Comparison of ENCODE assay signal across 9 mouse cellular contexts in genomic region chr3:90413011-90413396, GRCm38 (mm10). TPM values are rescaled to one million over a fixed set of nuclear protein-coding genes. Genes with fewer than 3 reads are reported as not detected.
DNase-seq lines count a peak whose midpoint lies in the region; ATAC-seq and TF ChIP-seq lines count a peak whose summit lies in the region.
"Had no signal": no experiment of that assay in that cellular context is flagged by ENCODE, and none has a peak within 500 bp of the region (broad histone marks: within the 10 kb centered on the region; RNA-seq: fewer than 3 reads in every experiment).

No protein-coding gene starts in this region.

- no peak for DNase-seq in gastrocnemius, adult 2 months
- DNase-seq in gastrocnemius, postnatal 25 days = no peak
- DNase-seq in kidney, postnatal 36 days = no peak
- no peak for DNase-seq in spleen, postnatal 10 days (ENCODE audit: low spot score in 2 of 2)

- peak overlapping the region; percentile 64 for H3K27ac ChIP-seq in gastrocnemius, adult 2 months
- no peak overlapping the region for H3K27ac ChIP-seq in kidney, embryonic 14.5 days (ENCODE audit: low read depth, low read length)
- H3K27ac ChIP-seq in midbrain, embryonic 13.5 days = no peak overlapping the region
- H3K27ac ChIP-seq in midbrain, embryonic 15.5 days = no peak overlapping the region
- H3K27ac ChIP-seq: neural tube, embryonic 13.5 days had no signal

- no peaks in the 10 kb centered on the region for H3K4me1 ChIP-seq in kidney, embryonic 14.5 days (ENCODE audit: control insufficient read depth, insufficient read depth, low read length)
- H3K4me1 ChIP-seq in midbrain, embryonic 13.5 days (replicated peaks) = no peaks in the 10 kb centered on the region
- no peaks in the 10 kb centered on the region for H3K4me1 ChIP-seq in midbrain, embryonic 15.5 days
- H3K4me1 ChIP-seq: neural tube, embryonic 13.5 days had no signal

- 62% methylated on average over 3 of the region's 3 CpGs for WGBS in kidney, embryonic 14.5 days
- WGBS in midbrain, embryonic 13.5 days = 81% methylated on average over 3 of the region's 3 CpGs
- WGBS in midbrain, embryonic 15.5 days = 77% methylated on average over 3 of the region's 3 CpGs

- intact Hi-C loops in gastrocnemius, adult 2 months (cut with DNase I) = loop anchor here (5.0 kb wide), 1 partner anchor 239 kb away; the partner anchor contains the start of gene S100a7a

- TF ChIP-seq CTCF in gastrocnemius, adult 2 months (IDR thresholded peaks at IDR 0.05) = no peak

- no peak overlapping the region for H3K4me3 ChIP-seq in gastrocnemius, adult 2 months
- H3K4me3 ChIP-seq in kidney, embryonic 14.5 days (ENCODE audit: low read length) = no peak overlapping the region
- no peak overlapping the region for H3K4me3 ChIP-seq in midbrain, embryonic 13.5 days (replicated peaks)
- no peak overlapping the region for H3K4me3 ChIP-seq in midbrain, embryonic 15.5 days
- H3K4me3 ChIP-seq: megakaryocyte, embryonic 14.5 days; neural tube, embryonic 13.5 days had no signal

- H3K9me3 ChIP-seq in kidney, embryonic 14.5 days (ENCODE audit: control insufficient read depth, low read length) = no peaks in the 10 kb centered on the region
- H3K9me3 ChIP-seq in midbrain, embryonic 13.5 days = no peaks in the 10 kb centered on the region
- no peaks in the 10 kb centered on the region for H3K9me3 ChIP-seq in midbrain, embryonic 15.5 days
- H3K9me3 ChIP-seq: megakaryocyte, embryonic 14.5 days; neural tube, embryonic 13.5 days had no signal

- H3K9ac ChIP-seq in kidney, embryonic 14.5 days (ENCODE audit: low read depth, low read length) = no peak overlapping the region
- no peak overlapping the region for H3K9ac ChIP-seq in midbrain, embryonic 13.5 days (replicated peaks)
- no peak overlapping the region for H3K9ac ChIP-seq in midbrain, embryonic 15.5 days
- H3K9ac ChIP-seq: neural tube, embryonic 13.5 days had no signal

- 0 out of 2 replicates have a peak, but pooled peaks have one; percentile 43 for ATAC-seq in kidney, embryonic 14.5 days (ENCODE audit: low FRiP score, low TSS enrichment)
- ATAC-seq in midbrain, embryonic 13.5 days = peak; percentile 40; the same call in 1 of the 2 replicates
- no peak for ATAC-seq in midbrain, embryonic 15.5 days (replicated peaks)

- H3K4me2 ChIP-seq in kidney, embryonic 14.5 days (replicated peaks; ENCODE audit: low read depth, low read length) = no peak overlapping the region
- no peak overlapping the region for H3K4me2 ChIP-seq in midbrain, embryonic 13.5 days (replicated peaks)
- H3K4me2 ChIP-seq in midbrain, embryonic 15.5 days = no peak overlapping the region
- H3K4me2 ChIP-seq: neural tube, embryonic 13.5 days had no signal

- H3K36me3 ChIP-seq in kidney, embryonic 14.5 days (ENCODE audit: control insufficient read depth, insufficient read depth, low read length) = peaks cover 91% of the 10 kb centered on the region
- peaks cover 88% of the 10 kb centered on the region for H3K36me3 ChIP-seq in midbrain, embryonic 13.5 days
- peaks cover 49% of the 10 kb centered on the region for H3K36me3 ChIP-seq in midbrain, embryonic 15.5 days (replicated peaks)

- no peaks in the 10 kb centered on the region for H3K27me3 ChIP-seq in kidney, embryonic 14.5 days (ENCODE audit: control insufficient read depth, insufficient read depth, low read length)
- no peaks in the 10 kb centered on the region for H3K27me3 ChIP-seq in midbrain, embryonic 13.5 days
- H3K27me3 ChIP-seq in midbrain, embryonic 15.5 days (replicated peaks) = no peaks in the 10 kb centered on the region
- H3K27me3 ChIP-seq: megakaryocyte, embryonic 14.5 days; neural tube, embryonic 13.5 days had no signal

RNA-seq across cellular contexts. Expression of gene Ints3, which starts 20.4 kb away (rescaled TPM):
- 10 to 100 TPM; 14.0 to 17.2 TPM for total RNA-seq in gastrocnemius, adult 2 months (2021)
- total RNA-seq in gastrocnemius, postnatal 25 days (2021) = 10 to 100 TPM; 14.5 to 15.9 TPM
- 24.0 and 39.2 TPM in 2 replicates for polyA plus RNA-seq in kidney, embryonic 14.5 days (2014; fragmentation: Nextera tagmentation; extraction: Ambion mirVana)
- polyA plus RNA-seq in midbrain, embryonic 13.5 days (2015; fragmentation: Nextera tagmentation; extraction: Ambion mirVana) = 29.1 and 32.6 TPM in 2 replicates
- polyA plus RNA-seq in midbrain, embryonic 15.5 days (2015; fragmentation: Nextera tagmentation; extraction: Ambion mirVana) = 37.8 and 39.2 TPM in 2 replicates

RNA-seq across cellular contexts. Expression of gene Slc27a3, which starts 23.3 kb away (rescaled TPM):
- total RNA-seq in gastrocnemius, adult 2 months (2021) = 1 to 10 TPM in 1 of 2 experiments, under 1 TPM in 1; 0.97 to 1.3 TPM
- total RNA-seq in gastrocnemius, postnatal 25 days (2021) = 1 to 10 TPM; 1.5 to 1.7 TPM
- 8.2 and 12.3 TPM in 2 replicates for polyA plus RNA-seq in kidney, embryonic 14.5 days (2014; fragmentation: Nextera tagmentation; extraction: Ambion mirVana)
- polyA plus RNA-seq in midbrain, embryonic 13.5 days (2015; fragmentation: Nextera tagmentation; extraction: Ambion mirVana) = 20.2 and 21.8 TPM in 2 replicates
- polyA plus RNA-seq in midbrain, embryonic 15.5 days (2015; fragmentation: Nextera tagmentation; extraction: Ambion mirVana) = 35.1 and 38.6 TPM in 2 replicates

RNA-seq across cellular contexts. Expression of gene Npr1, which starts 52.7 kb away (rescaled TPM):
- 1 to 10 TPM; 6.5 to 8.3 TPM for total RNA-seq in gastrocnemius, adult 2 months (2021)
- 10 to 100 TPM in 1 of 2 experiments, 1 to 10 TPM in 1; 7.7 to 10.8 TPM for total RNA-seq in gastrocnemius, postnatal 25 days (2021)
- polyA plus RNA-seq in kidney, embryonic 14.5 days (2014; fragmentation: Nextera tagmentation; extraction: Ambion mirVana) = 11.0 and 12.3 TPM in 2 replicates
- polyA plus RNA-seq in midbrain, embryonic 13.5 days (2015; fragmentation: Nextera tagmentation; extraction: Ambion mirVana) = 1.8 and 2.4 TPM in 2 replicates
- 2.7 and 3.0 TPM in 2 replicates for polyA plus RNA-seq in midbrain, embryonic 15.5 days (2015; fragmentation: Nextera tagmentation; extraction: Ambion mirVana)
